Mouse (Mus musculus): Measurements from ENCODE around the gene Traip.

DNA sequence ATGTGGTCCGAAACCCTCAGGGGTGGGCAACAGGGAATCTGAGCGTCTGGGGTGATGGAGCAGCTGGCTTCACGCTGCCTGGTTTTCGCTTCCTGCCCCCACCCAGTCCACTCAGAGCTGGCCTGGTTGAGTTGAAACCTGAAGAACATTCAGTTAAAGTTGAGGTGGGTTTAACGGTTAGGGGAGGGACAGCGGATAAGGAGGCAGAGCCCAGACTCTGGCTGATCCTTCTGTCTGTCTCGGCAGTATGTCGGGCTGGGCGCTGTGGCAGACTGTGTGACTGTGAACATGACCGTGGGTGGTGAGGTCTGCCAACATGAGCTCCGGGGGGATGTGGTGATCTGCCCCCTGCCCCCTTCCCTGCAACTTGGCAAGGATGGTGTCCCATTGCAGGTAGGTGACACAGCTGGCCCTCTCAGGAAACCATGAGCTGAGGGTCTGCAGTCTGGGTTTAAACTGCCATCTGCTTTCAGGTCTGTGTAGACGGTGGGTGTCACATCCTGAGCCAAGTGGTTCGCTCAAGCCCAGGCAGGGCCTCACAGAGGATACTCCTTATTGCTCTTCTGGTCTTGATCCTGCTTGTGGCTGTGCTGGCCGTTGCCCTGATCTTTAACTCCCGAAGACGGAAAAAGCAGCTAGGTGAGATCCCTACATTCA, 35.0 kb upstream of the Traip start:
- TF ChIP-seq CTCF (IDR thresholded peaks at IDR 0.05; ENCODE audit: low read depth) = no peak
- TF ChIP-seq EP300 (IDR thresholded peaks at IDR 0.05; ENCODE audit: low read depth) = no peak
